Mouse (Mus musculus): ENCODE measurements around the gene Sf3b3. TPM values are rescaled to one million over a fixed set of nuclear protein-coding genes. Genes with fewer than 3 reads are reported as not detected.
"Not testable (repeated sequence)": the region's sequence is repeated elsewhere in the genome, so short reads cannot be mapped to it uniquely, and the experiment has no call there.

Sf3b3 gene
- polyA plus RNA-seq, 1 experiment, result 81.3 TPM

GRCm38 (mm10) chr8:110786934-110787333 lies 59.7 kb downstream of the Sf3b3 start:
- TF ChIP-seq CTCF (IDR thresholded peaks at IDR 0.05; ENCODE audit: borderline replicate concordance, extremely low read depth, insufficient read depth, insufficient read length), result no peak
- TF ChIP-seq POLR2A (IDR thresholded peaks at IDR 0.05; ENCODE audit: borderline replicate concordance, extremely low read depth, insufficient read depth, insufficient read length, poor library complexity, severe bottlenecking), result no peak
- no peak for DNase-seq (ENCODE audit: low read depth)

- DNase-seq (ENCODE audit: low read depth), result not testable (repeated sequence)
These were observed 60.1 kb downstream of the Sf3b3 start for GRCm38 (mm10) chr8:110786501-110786900.

GRCm38 (mm10) chr8:110785366-110785765 lies 61.2 kb downstream of the Sf3b3 start:
- TF ChIP-seq CTCF (IDR thresholded peaks at IDR 0.05; ENCODE audit: borderline replicate concordance, extremely low read depth, insufficient read depth, insufficient read length), result no peak
- no peak for DNase-seq (ENCODE audit: low read depth)

GRCm38 (mm10) chr8:110779924-110780718 lies 66.5 kb downstream of the Sf3b3 start:
- TF ChIP-seq POLR2A (IDR thresholded peaks at IDR 0.05; ENCODE audit: borderline replicate concordance, extremely low read depth, insufficient read depth, insufficient read length, poor library complexity, severe bottlenecking) (no peak), CTCF (IDR thresholded peaks at IDR 0.05; ENCODE audit: borderline replicate concordance, extremely low read depth, insufficient read depth, insufficient read length) (no peak)
- DNase-seq (ENCODE audit: low read depth), result no peak

- DNase-seq (ENCODE audit: low read depth), result no peak
- TF ChIP-seq POLR2A (IDR thresholded peaks at IDR 0.05; ENCODE audit: borderline replicate concordance, extremely low read depth, insufficient read depth, insufficient read length, poor library complexity, severe bottlenecking), result no peak
- TF ChIP-seq CTCF (IDR thresholded peaks at IDR 0.05; ENCODE audit: borderline replicate concordance, extremely low read depth, insufficient read depth, insufficient read length), result no peak
These were observed 70.3 kb downstream of the Sf3b3 start for GRCm38 (mm10) chr8:110776335-110776734.

GRCm38 (mm10) chr8:110775721-110776120 lies 70.9 kb downstream of the Sf3b3 start:
- TF ChIP-seq POLR2A (IDR thresholded peaks at IDR 0.05; ENCODE audit: borderline replicate concordance, extremely low read depth, insufficient read depth, insufficient read length, poor library complexity, severe bottlenecking) (no peak), CTCF (IDR thresholded peaks at IDR 0.05; ENCODE audit: borderline replicate concordance, extremely low read depth, insufficient read depth, insufficient read length) (no peak)
- no peak for DNase-seq (ENCODE audit: low read depth)

- TF ChIP-seq CTCF (IDR thresholded peaks at IDR 0.05; ENCODE audit: borderline replicate concordance, extremely low read depth, insufficient read depth, insufficient read length) (peak; percentile 46; the same call in 1 of the 2 replicates), POLR2A (IDR thresholded peaks at IDR 0.05; ENCODE audit: borderline replicate concordance, extremely low read depth, insufficient read depth, insufficient read length, poor library complexity, severe bottlenecking) (no peak)
- DNase-seq (ENCODE audit: low read depth), result no peak
These were observed 71.3 kb downstream of the Sf3b3 start for GRCm38 (mm10) chr8:110775316-110775715.

GRCm38 (mm10) chr8:110774725-110775124 lies 71.9 kb downstream of the Sf3b3 start:
- no peak for TF ChIP-seq POLR2A (IDR thresholded peaks at IDR 0.05; ENCODE audit: borderline replicate concordance, extremely low read depth, insufficient read depth, insufficient read length, poor library complexity, severe bottlenecking)
- TF ChIP-seq CTCF (IDR thresholded peaks at IDR 0.05; ENCODE audit: borderline replicate concordance, extremely low read depth, insufficient read depth, insufficient read length), result no peak
- DNase-seq (ENCODE audit: low read depth), result no peak

GRCm38 (mm10) chr8:110774047-110774446 lies 72.5 kb downstream of the Sf3b3 start:
- peak; percentile 14 for DNase-seq (ENCODE audit: low read depth)
- TF ChIP-seq POLR2A (IDR thresholded peaks at IDR 0.05; ENCODE audit: borderline replicate concordance, extremely low read depth, insufficient read depth, insufficient read length, poor library complexity, severe bottlenecking) (no peak), CTCF (IDR thresholded peaks at IDR 0.05; ENCODE audit: borderline replicate concordance, extremely low read depth, insufficient read depth, insufficient read length) (no peak)

- DNase-seq (ENCODE audit: low read depth), result no peak
- TF ChIP-seq POLR2A (IDR thresholded peaks at IDR 0.05; ENCODE audit: borderline replicate concordance, extremely low read depth, insufficient read depth, insufficient read length, poor library complexity, severe bottlenecking) (no peak), CTCF (IDR thresholded peaks at IDR 0.05; ENCODE audit: borderline replicate concordance, extremely low read depth, insufficient read depth, insufficient read length) (no peak)
These were observed 74.1 kb downstream of the Sf3b3 start for GRCm38 (mm10) chr8:110772452-110772851.

- no peak for TF ChIP-seq POLR2A (IDR thresholded peaks at IDR 0.05; ENCODE audit: borderline replicate concordance, extremely low read depth, insufficient read depth, insufficient read length, poor library complexity, severe bottlenecking)
- TF ChIP-seq CTCF (IDR thresholded peaks at IDR 0.05; ENCODE audit: borderline replicate concordance, extremely low read depth, insufficient read depth, insufficient read length), result no peak
- peak; percentile 22 for DNase-seq (ENCODE audit: low read depth)
These were observed 79.3 kb downstream of the Sf3b3 start for GRCm38 (mm10) chr8:110767261-110767660.

- peak; percentile 58 for DNase-seq (ENCODE audit: low read depth)
- no peak for TF ChIP-seq CTCF (IDR thresholded peaks at IDR 0.05; ENCODE audit: borderline replicate concordance, extremely low read depth, insufficient read depth, insufficient read length)
- no peak for TF ChIP-seq POLR2A (IDR thresholded peaks at IDR 0.05; ENCODE audit: borderline replicate concordance, extremely low read depth, insufficient read depth, insufficient read length, poor library complexity, severe bottlenecking)
These were observed 81.9 kb downstream of the Sf3b3 start for GRCm38 (mm10) chr8:110764671-110765070.
